Mouse (Mus musculus) lung, postnatal 10 days (tissue): Measurements from ENCODE around the gene Pfas.
"Not testable (repeated sequence)": the region's sequence is repeated elsewhere in the genome, so short reads cannot be mapped to it uniquely, and the experiment has no call there.

Source experiments
- DNase-seq: peaks from one replicate; pipeline ENCODE4 v3.0.0; 2021

Pfas gene

DNA sequence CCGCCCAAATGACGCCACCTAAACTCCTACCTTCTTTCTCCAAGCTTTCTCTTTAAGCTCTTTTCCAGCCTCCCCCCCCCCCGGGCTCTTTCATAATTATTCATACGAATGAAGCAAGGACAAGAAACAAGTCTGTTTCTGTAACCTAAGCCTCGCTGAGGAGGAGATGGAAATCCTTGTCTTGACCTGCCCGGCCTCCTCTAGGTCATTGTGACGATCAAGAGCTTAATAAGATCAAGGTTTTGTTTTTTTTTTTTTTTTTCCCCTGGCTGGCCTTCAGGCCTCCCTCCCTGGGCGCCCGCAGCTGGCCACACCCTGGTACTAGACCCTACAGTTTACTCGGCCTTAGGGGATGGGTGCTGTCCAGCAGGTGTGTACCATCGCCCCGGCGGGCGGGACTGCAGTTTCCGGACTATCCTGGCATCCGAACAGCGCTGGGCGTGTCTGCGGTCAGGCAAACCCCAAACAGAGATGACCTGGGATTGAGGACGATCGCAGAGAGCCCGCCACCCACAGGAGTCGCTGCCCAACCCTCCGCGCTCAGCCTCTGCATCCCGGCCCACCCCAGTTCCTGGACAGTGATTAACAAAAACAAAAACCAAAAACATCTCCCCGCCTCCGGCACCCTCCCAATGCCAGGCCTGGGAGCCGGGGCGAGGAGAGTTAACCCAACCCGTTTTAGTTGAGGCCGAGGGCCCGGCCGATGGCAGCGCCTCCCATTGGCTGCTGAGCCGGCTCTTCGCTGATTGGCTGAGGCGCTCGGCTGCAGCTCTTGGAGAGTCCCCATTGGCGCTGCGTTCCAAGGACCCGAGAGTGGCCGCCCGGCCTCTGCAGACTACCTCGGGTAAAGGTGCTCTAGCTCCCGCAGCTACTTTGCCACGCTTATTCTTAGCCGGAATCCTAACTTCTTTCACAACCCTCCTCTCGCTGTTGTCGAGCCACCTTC lies 40.6 kb downstream of the Pfas start, which contains the start of gene Slc25a35:
Gene Slc25a35 (plus strand): TSS at position 795 of the 946 bp plus-strand sequence.
- peak; percentile 95 for DNase-seq

DNA sequence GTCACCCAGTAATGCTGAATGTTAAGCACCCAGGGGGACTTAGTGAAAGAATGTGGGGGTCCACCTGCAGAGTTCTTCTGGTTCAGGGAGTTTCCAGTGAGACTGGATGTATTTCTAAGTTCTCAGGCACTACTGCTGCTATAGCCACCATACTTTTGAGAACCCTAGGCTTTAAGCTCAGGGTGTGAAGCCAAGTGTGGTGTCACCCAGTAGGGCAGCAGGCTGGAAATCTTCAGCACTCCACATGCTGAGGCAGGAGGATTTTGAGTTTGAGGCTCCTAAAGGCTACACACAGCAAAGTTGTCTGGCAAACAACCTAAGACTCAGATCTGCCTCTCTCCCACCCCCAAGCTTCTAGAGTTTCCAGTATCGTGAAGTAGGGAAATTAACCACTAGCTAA lies 41.7 kb downstream of the Pfas start:
- DNase-seq = no peak

DNA sequence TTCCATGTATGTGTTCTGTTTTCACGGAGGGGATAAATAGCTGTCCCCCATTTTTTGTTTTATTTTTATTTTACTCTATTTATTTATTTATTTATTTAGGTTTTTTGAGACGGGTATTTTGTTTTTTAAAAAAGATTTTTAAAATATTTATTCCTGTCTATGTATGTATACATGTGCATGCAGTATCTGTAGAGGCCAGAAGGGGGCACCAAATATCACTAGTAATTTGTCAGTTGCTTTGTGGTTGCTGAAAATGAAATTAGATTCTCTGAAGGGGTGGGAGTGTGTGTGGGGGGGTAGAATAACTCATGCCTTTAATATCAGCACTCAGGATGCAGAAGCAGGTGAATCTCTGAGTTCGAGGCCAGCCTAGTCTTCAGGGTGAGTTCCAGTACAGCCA lies 42.4 kb downstream of the Pfas start:
- peak; percentile 84 for DNase-seq

DNA sequence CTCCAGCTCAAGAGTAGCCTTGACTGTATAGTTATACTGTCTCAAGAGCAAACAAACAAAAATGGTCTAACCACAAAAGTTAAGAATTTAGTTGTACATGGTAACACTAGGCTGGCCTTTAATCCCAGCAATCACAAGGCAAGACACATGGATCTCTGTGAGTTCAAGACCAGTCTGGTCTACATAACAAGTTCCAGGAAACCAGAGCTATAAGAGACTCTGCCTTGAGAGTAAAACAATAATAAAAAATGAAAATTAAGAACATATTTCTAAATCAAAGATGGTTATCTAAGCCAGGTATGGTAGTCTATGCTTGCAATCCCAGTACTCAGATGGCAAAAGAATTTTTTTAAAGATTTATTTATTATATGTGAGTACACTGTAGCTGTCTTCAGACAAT lies 43.2 kb downstream of the Pfas start:
- no peak for DNase-seq

DNA sequence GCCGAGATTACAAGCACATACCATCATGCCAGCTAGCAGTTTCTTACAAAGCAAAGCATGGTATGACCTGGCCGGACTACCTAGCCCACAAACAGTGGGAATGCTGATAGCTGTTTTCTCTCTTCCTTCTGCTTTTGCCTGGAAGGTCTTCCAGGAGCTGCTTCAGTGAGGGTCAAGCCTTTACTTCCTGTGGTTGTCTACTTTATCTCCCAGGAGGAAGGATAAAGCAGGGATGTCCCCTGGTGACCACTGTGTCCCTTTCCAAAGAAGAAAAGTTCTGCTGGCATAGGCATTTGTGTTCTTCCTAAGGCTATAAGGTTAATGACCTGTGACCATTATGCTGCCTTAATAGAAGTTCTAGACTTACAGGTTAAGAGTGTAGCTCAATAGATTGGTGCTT lies 44.9 kb downstream of the Pfas start:
- no peak for DNase-seq

DNA sequence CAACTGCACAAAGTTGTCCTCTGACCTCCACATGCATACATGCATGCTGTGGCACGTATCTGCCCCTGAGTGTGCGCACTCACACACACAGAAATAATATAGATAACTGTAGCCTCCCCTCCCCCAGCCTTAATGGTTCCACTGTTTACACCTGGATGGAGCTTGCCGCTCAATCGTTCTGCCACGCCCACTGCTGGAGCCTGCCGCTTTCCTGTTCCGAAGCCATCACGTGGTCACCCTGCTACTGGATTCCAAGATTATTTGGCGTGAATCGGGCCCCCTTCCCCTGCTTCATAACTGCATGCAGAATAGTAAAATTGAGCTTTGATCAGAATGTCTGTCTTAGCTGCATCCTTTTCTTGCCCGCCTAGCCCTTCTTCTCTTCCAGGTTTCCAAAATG lies 46.1 kb downstream of the Pfas start:
- DNase-seq = not testable (repeated sequence)

DNA sequence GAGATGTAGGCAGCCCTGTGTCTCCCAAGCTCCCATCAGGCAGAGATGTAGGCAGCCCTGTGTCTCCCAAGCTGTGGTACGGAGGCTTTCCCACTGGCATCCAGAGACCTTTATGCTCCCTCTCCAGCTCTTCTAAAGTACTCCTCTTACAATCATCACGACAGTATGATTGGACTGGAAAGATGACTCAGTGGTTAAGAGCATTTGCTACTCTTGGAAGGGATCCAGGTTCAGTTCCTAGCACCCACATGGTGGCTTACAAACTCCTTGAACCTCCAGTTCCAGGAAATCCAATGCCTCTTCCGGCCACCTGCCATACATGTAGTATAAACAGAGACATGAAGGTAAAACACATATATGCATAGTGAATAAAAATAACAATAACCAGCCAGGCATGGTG lies 46.7 kb downstream of the Pfas start:
- DNase-seq = no peak

DNA sequence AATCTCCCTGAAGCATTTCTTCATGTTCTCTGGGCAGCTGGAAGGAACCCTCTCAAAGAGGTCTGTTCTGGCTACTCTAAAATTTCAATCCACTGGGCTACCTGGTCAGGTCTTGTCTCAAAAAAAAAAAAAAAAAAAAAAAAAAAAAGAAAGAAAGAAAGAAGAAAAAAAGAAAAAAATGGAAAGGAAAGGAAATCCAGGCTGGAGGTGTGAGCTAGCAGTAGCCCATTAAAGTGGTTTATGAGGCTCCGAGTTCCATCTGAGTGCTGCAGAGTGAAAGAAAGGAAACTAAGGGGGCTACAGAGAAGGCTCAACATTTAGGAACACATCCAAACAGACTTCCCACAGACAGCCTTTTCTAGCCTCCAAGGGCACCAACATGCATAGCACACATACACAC lies 50.3 kb downstream of the Pfas start:
- no peak for DNase-seq

DNA sequence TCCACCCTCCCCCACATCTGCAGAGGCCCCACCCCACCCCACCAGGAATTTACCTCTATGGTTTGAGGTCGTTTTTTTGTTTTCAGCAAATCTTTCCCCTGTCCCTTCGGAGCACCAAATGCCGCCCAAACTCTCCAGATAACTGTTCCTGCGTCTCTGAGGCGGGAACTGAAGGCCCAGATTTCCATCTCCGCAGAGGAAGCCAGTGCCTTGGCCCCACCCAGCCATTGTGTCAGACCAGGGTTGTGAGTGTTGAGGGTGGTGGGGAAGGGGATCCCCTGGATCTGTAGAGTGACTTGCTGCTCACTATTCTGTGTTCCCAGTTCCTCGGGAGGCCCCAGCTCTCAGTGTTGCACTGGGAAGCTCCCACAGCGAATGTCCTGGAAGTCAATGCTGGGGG lies 51.0 kb downstream of the Pfas start, which contains the start of gene Arhgef15:
Gene Arhgef15 (minus strand): TSS at position 173 of the 400 bp plus-strand sequence.
- peak; percentile 60 for DNase-seq

DNA sequence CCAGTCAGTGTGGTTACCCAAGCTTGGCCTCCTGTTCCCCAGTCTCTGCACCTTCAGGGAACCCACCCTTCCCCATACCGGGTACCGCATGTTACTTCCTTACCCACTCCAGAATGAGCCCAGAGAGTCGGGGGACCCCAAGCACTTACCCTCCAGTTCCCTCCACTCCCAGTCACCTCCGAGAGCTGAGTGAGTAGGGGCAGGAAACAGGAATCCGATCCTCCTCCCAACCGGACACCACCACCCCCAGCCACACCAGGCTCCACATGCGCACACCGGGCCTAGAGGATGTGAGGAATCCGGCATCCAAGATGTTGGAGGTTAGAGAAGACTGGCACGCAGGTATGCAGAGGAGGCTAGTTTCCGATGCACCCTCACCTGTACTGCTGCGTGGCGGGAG lies 51.6 kb downstream of the Pfas start:
- DNase-seq = peak; percentile 69

DNA sequence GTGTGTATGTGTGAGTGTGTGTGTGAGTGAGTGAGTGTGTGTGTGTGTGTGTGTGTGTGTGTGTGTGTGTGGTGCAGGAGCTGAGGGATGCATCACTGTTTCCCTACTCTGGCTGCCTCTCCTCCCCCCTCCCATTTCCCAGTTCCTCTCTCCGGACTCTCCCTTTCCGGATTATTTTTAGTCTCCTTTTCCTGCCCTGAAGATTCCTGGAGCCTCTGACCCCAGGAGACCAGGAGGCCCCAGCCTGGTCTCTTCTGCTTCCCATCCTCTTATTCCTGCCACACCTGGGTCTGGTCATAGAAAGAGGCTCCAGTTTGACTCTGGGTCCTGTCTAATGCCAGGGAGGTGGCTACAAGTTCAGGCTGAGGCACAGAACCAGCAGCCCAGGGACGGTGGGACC lies 52.2 kb downstream of the Pfas start:
- DNase-seq = peak; percentile 65

DNA sequence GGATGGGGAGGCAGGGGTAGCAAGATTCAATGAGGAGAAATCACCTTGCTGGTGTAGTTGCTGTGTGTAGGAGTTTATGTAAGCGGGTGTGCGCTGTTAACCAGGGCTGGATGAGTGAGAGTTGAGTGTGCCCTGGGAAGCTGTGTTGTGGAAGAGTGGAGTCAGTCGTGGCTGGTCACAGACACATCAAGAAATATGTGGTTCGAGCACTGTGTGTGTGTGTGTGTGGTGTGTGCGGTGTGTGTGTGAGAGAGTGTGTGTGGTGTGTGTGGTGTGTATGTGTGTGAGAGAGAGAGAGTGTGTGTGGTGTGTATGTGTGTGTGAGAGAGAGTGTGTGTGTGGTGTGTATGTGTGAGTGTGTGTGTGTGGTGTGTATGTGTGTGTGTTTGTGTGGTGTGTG lies 52.8 kb downstream of the Pfas start:
- no peak for DNase-seq

DNA sequence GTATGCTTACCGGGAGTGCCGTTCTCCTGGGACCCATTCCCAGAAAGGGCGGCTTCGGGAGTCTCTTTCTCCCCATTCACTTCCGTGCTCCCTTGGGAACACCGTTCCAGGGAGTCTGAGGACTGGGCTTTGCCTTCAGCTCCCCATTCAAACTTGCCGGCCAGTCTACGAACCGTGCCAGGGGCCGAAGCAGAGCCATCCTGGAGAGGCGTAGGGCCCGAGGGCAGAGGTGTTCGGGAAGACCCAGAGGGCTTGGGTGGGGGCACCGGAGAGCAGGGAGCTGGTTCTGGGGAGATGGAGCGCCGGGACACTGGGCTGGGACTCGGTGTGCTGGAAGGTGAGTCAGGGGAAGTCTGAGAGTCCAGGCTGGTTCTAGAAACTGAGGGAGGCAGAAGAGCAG lies 53.9 kb downstream of the Pfas start:
- DNase-seq = no peak

DNA sequence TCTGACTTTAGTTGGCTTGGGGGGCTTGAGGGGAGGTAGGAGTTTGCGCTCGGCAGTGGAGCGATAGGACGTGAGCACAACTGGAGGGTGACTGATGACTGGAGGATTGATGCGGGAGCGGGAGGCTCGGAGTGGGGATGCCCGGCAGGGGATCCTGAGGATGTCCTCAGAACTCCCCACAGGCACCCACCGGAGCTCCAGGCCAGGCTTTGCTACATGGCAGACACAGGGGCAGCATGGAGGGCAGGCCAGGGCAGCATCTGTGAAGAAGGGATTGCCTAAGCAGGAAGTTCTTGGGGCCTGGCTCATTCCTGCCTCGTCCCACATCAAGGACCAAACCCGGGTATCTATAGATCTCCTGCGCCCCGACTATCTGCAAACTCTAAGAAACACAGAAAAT lies 54.4 kb downstream of the Pfas start:
- DNase-seq = no peak

DNA sequence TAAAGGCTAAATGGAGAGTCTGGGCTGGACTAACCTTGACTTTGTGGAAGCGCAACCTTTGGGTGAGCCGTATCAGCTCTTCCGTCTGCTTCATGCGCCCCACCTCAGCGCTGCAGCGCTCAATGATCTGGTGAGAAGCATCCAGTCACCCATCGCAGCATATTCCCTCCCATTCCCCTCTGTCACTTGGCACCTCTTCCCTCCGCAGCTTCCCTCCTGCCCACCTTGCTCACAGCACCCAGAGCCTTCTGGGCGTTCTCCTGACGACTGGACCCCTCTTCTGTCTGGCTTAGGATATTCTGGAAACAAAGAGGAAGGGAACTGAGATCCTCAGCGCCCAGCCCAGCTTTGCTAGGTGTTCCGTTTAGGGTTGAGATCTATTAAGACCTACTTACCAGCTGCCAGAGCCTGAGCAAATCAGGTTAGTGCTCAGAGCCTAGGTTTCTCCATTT lies 60.7 kb downstream of the Pfas start:
- DNase-seq = no peak

DNA sequence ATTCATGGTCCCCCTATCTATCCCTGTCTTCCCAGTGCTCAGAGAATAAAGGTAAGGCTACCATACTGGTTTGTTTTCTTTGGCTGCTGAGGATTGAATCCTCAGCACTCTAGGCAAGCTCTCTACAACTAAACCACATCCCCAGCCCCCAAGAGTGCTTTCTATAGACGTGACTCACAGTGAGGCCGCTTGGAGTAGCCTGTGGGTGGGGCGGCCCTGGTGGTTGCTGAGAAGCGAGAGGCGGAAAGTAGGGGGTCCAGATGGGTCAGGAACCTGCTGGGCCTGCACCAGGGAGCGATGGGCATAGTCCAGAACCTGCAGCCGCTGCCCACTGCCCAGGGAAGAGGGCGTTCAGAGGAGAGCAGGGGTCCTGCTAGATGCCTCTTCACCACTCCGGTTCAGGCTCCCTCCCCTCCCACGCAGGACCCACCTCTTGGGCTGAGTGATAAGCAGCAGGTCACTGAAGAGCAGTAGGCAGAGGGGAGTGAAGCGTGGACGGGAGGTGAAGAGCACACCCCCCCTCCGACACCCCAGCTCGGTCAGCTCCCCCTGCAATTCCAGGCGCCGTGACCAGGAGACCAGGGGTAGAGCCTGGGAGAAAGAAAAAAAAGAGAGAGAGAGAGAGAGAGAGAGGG lies 61.3 kb downstream of the Pfas start:
- no peak for DNase-seq

DNA sequence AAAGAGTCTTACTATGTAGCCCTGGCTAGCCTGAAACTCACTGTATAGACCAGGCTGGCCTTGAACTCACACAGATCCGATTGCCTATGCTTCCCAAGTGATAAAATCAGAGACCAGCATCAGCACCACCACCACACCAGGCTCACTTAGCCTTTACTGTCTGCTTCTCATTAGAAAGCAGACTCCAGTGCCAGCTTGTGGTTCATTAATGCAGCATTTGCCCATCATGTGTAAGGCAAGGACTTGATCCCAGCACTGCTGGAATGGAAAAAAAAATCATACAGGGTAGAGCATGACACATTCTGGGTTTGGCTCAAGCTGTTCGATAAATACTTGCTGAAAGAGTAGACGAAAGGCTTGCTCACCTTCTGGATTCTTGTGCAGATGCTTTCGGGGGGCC lies 62.3 kb downstream of the Pfas start:
- no peak for DNase-seq

DNA sequence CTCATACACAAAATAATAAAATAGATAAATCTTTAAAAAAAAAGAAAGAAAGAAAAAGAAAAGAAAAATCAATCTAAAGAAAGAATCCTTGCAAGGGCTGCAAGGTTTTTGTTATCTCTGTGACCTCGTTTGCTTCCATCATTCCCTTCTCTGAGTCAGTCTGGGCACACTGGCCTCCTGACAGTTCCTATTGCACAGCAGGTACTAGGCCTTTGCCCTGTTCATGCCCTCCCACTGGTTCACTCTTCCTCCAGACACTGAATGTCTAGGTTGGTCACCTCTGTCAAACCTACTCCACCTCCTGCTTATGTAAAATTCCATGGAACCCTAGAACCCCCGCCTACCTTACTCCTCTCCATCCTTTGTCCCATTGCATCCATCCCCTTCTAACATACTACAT lies 63.0 kb downstream of the Pfas start:
- DNase-seq = no peak

DNA sequence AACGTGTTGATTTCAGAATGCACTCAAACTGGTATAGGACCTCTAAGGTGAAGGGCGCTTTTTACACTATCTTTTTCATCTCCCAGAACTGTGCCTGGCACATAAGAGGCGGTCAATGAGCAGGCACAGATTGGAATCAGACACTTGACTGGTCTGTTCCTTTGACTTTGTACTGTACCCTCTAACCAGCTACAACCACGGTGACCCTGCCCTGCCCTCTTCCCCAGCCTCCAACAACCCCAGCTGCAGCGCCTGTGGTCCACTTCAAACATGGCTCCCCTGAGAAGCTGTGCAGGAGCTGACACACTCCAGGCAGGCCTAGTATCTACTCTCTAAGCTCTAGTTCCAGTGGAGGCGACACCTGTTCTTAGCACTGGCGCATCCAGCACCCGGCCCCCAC lies 65.5 kb downstream of the Pfas start:
- DNase-seq = no peak

DNA sequence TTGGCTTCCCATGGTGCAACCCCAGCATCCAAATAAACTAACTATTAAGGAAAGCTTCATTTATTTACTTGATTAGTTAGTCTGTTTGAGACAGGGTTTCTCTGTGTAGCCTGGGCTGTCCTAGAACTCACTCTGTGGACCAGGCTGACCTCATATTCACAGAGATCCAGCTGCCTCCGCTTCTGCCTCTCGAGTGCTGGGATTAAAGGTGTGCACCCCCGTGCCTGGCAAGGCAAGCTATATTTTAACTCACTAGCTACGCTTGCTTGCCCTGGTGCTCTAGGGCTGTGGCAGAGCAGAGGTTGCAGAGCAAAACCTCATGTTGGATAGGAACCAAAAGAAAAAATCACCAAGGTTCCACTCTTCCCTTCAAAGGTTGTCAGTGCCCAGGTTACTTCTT lies 67.7 kb downstream of the Pfas start:
- DNase-seq = no peak

DNA sequence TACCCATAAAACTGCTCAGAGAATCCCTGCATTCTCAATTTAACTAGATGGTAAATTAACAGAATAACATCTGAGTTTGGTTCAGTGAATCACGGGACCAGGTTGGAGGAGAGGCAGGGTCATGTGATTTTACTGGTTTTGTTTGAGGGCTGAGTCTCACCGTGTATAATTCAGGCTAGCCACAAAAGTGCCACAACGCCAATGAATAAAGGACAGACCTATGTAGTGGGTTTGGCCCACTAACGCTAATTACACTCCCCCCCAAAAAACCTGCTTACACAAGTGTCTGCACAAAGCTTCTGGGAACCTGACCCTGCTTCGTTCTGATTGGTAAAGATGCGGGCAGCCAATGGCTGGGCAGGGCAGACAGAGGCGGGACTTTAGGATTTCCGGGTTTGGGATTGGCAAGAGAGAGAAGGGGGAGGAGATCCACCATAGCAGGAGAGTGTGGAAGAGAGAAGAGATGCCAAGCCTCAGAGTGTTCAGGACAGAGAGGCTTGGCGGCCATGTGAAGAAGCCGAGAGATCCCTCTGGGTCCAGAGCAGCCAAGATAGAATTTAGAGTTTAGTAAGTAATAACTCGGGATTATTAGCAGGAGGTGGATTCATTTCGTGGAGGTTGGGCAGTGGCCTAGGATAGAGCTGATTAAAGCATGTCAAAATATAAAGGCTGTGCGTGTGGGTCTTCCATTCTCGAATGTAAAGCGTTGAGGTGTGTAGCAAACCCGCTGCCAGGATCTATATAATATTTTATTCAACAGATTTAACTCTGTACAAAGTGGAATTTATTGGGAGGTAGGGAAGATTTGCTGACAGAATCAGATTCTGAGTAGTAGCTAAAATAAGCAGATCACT lies 68.6 kb downstream of the Pfas start:
- DNase-seq = peak; percentile 95

DNA sequence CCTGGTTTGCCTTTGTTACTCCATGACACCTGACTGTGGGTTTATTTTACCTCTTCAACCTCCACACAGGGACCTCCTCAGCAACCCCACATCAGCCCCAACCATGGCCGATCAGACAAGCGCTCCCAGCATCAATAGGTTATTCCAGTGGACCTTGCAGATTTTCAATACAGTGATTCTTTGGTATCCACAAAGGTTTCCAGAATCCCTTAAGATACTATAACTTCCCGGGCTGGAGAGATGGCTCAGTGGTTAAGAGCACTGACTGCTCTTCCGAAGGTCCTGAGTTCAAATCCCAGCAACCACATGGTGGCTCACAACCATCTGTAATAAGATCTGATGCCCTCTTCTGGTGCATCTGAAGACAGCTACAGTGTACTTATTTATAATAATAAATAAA lies 71.3 kb downstream of the Pfas start:
- DNase-seq = not testable (repeated sequence)
